In genomic region chr10:83322551-83323100, GRCm38 (mm10) we compare ENCODE assay signal across 24 mouse cellular contexts. TPM values are rescaled to one million over a fixed set of nuclear protein-coding genes. Genes with fewer than 3 reads are reported as not detected.
A peak's percentile ranks its signal among the peaks of the same experiment; 100 is the strongest.
DNase-seq lines count a peak whose midpoint lies in the region; ATAC-seq lines count a peak whose summit lies in the region.
"Had no signal": no experiment of that assay in that cellular context is flagged by ENCODE, and none has a peak within 500 bp of the region (broad histone marks: within the 10 kb centered on the region; RNA-seq: fewer than 3 reads in every experiment).

No protein-coding gene starts in this region.

- no peak overlapping the region for H3K27ac ChIP-seq in intestine, embryonic 14.5 days (ENCODE audit: low read depth)
- H3K27ac ChIP-seq: forebrain, embryonic 13.5 days; hindbrain, embryonic 15.5 days; limb, embryonic 10.5 days; liver, embryonic 13.5 days; lung, embryonic 15.5 days; neural tube, embryonic 15.5 days; stomach, embryonic 15.5 days had no signal

- no peaks in the 10 kb centered on the region for H3K27me3 ChIP-seq in intestine, embryonic 14.5 days (replicated peaks; ENCODE audit: control insufficient read depth, insufficient read depth, low read length)
- H3K27me3 ChIP-seq: hindbrain, embryonic 15.5 days; liver, embryonic 13.5 days; lung, embryonic 15.5 days; neural tube, embryonic 15.5 days; stomach, embryonic 15.5 days had no signal

- peak; percentile 55; the same call in 1 of the 2 replicates for ATAC-seq in intestine, embryonic 14.5 days (replicated peaks; ENCODE audit: low FRiP score, low TSS enrichment, low read depth)
- ATAC-seq in megakaryocyte progenitor cell, adult 5-6 weeks (replicated peaks; ENCODE audit: poor library complexity): peak; percentile 68
- ATAC-seq: CD4-positive, CD25-positive, alpha-beta regulatory T cell, adult 4 months; forebrain, embryonic 13.5 days had no signal

- no peak overlapping the region for H3K4me2 ChIP-seq in intestine, embryonic 14.5 days (ENCODE audit: low read length)
- H3K4me2 ChIP-seq: forebrain, embryonic 13.5 days; hindbrain, embryonic 15.5 days; liver, embryonic 13.5 days; lung, embryonic 15.5 days; neural tube, embryonic 15.5 days; stomach, embryonic 15.5 days had no signal

- H3K36me3 ChIP-seq in intestine, embryonic 14.5 days (ENCODE audit: control insufficient read depth, insufficient read depth, low read length): no peaks in the 10 kb centered on the region
- H3K36me3 ChIP-seq: hindbrain, embryonic 15.5 days; limb, embryonic 10.5 days; liver, embryonic 13.5 days; lung, embryonic 15.5 days; neural tube, embryonic 15.5 days; stomach, embryonic 15.5 days had no signal

- H3K9me3 ChIP-seq in intestine, embryonic 14.5 days (ENCODE audit: control insufficient read depth, low read length): no peaks in the 10 kb centered on the region
- H3K9me3 ChIP-seq: forebrain, embryonic 13.5 days; hindbrain, embryonic 15.5 days; limb, embryonic 10.5 days; liver, embryonic 13.5 days; lung, embryonic 15.5 days; neural tube, embryonic 15.5 days; stomach, embryonic 15.5 days had no signal

- WGBS in intestine, embryonic 14.5 days: 39% methylated on average over 7 of the region's 7 CpGs

- DNase-seq in kidney, adult 11 months: peak; percentile 8
- DNase-seq in kidney, postnatal 36 days: no peak
- peak; percentile 75 for DNase-seq in A20 (ENCODE audit: low read depth, low spot score)
- no peak for DNase-seq in intestine, embryonic 14.5 days (ENCODE audit: low spot score)
- DNase-seq in cerebellum, postnatal 14 days: no peak
- DNase-seq in left cerebral cortex, adult 9 months (ENCODE audit: low spot score in 2 of 2): no peak
- DNase-seq in left cerebral cortex, adult 11 months (ENCODE audit: low spot score): no peak
- DNase-seq: adrenal gland, postnatal 25 days; cerebellum, adult 18-20 months; gastrocnemius, postnatal 10 days; heart, adult 18-20 months; heart, postnatal 36 days; liver, embryonic 13.5 days; lung, postnatal 4 days; right cerebral cortex, postnatal 25 days; thymus, adult 18-20 months had no signal

- no peak overlapping the region for H3K9ac ChIP-seq in intestine, embryonic 14.5 days (ENCODE audit: low read length)
- H3K9ac ChIP-seq: forebrain, embryonic 13.5 days; hindbrain, embryonic 15.5 days; liver, embryonic 13.5 days; lung, embryonic 15.5 days; neural tube, embryonic 15.5 days; stomach, embryonic 15.5 days had no signal

- H3K4me1 ChIP-seq in intestine, embryonic 14.5 days (replicated peaks; ENCODE audit: control insufficient read depth, insufficient read depth, low read length): no peaks in the 10 kb centered on the region
- H3K4me1 ChIP-seq: hindbrain, embryonic 15.5 days; limb, embryonic 10.5 days; lung, embryonic 15.5 days; neural tube, embryonic 15.5 days; stomach, embryonic 15.5 days had no signal

- H3K4me3 ChIP-seq in intestine, embryonic 14.5 days (ENCODE audit: low read depth, low read length): no peak overlapping the region
- H3K4me3 ChIP-seq: forebrain, embryonic 13.5 days; hindbrain, embryonic 15.5 days; limb, embryonic 10.5 days; liver, embryonic 13.5 days; lung, embryonic 15.5 days; neural tube, embryonic 15.5 days; stomach, embryonic 15.5 days had no signal

RNA-seq across cellular contexts. Expression of gene Slc41a2, which starts 15.1 kb away (rescaled TPM):
- 0.89 and 1.6 TPM in 2 replicates for polyA plus RNA-seq in intestine, embryonic 14.5 days (2014; fragmentation: Nextera tagmentation; extraction: Ambion mirVana)
- 0.05 and 0.15 TPM in 2 replicates for total RNA-seq in megakaryocyte progenitor cell, adult 5-6 weeks (2015)
- total RNA-seq in megakaryocyte progenitor cell, adult 5-6 weeks (2017): 0.27 and 1.2 TPM in 2 replicates

RNA-seq across cellular contexts. Expression of gene D10Wsu102e, which starts 37.4 kb away (rescaled TPM):
- polyA plus RNA-seq in intestine, embryonic 14.5 days (2014; fragmentation: Nextera tagmentation; extraction: Ambion mirVana): 0.66 and 0.79 TPM in 2 replicates
- 0.88 and 1.2 TPM in 2 replicates for total RNA-seq in megakaryocyte progenitor cell, adult 5-6 weeks (2015)
- total RNA-seq in megakaryocyte progenitor cell, adult 5-6 weeks (2017): 0.87 and 1.0 TPM in 2 replicates

Comparison
In these comparisons a context has a peak if more than half of its experiments do, and no peak if none do; other contexts are left out.
1. DNase-seq: peak in kidney, adult 11 months (single experiment) and A20 (single experiment); none in kidney, postnatal 36 days (0 of 2), intestine, embryonic 14.5 days (single experiment), cerebellum, postnatal 14 days (0 of 2), left cerebral cortex, adult 9 months (0 of 2) and left cerebral cortex, adult 11 months (single experiment).